Comparison of ENCODE assay signal across 9 mouse cellular contexts in the genomic region with DNA sequence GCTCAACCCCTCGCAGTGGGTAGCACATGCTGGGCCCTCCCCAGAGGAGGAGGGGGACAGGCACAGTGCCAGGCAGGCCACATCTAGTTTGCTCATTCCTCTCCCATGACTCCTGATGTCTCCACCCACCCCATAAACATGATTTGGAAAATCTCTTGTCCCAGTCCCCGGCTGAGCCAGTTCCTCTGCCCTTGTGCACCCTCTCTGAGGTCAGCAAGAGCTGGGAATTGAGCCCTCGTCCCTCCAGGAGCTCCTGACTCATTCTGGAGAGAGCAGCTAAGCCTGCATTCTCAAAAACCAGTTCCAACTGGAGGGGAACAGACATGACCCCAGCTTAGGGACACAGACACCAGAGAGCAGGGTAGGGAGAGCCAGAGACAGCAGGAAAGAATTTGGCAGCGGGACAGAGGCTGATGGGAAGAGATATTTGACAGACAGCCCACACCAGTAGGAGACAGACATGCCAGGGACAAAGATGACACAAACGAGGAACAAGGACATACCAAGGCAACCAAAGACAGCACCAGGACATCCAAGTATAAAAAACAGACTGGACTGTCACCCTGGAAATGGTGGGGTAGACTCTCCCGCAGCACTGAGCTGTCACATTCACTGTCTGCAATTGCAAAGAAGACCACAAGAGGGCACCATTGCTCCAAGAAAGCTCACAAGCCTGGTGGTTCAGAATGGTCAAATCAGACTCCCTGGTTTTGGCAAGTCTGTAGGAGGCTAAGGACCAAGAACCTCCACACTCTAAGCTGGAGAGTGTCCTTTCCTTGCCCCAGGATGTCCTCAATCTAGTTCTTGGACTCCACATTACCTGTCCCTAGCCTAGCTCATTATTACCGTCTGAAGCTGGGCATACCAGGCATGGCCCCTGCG. TPM values are rescaled to one million over a fixed set of nuclear protein-coding genes. Genes with fewer than 3 reads are reported as not detected.
DNase-seq lines count a peak whose midpoint lies in the region; ATAC-seq and TF ChIP-seq lines count a peak whose summit lies in the region.
"Had no signal": no experiment of that assay in that cellular context is flagged by ENCODE, and none has a peak within 500 bp of the region (broad histone marks: within the 10 kb centered on the region; RNA-seq: fewer than 3 reads in every experiment).

No protein-coding gene starts in this region.

- no peak overlapping the region for H3K27ac ChIP-seq in bone marrow macrophage, adult 2 months (ENCODE audit: insufficient read depth, low read depth, low read length)
- peak overlapping the region; percentile 74 for H3K27ac ChIP-seq in embryonic fibroblast, embryonic 13.5 days (ENCODE audit: insufficient read depth, low read length)
- H3K27ac ChIP-seq in heart, embryonic 14.5 days (replicated peaks in 1 of 2; ENCODE audit: control insufficient read depth in 1 of 2, insufficient read depth in 1 of 2, low read depth in 2 of 2, low read length in 2 of 2), result no peak overlapping the region
- 0 out of 2 replicates have a peak overlapping the region, but pooled peaks have one; percentile 4 for H3K27ac ChIP-seq in kidney, postnatal 0 days
- H3K27ac ChIP-seq in liver, embryonic 14.5 days, result no peak overlapping the region
- H3K27ac ChIP-seq: limb, embryonic 15.5 days had no signal

- no peaks in the 10 kb centered on the region for H3K4me1 ChIP-seq in bone marrow macrophage, adult 2 months (ENCODE audit: control insufficient read depth, insufficient read depth, low read length)
- peaks cover 21% of the 10 kb centered on the region for H3K4me1 ChIP-seq in embryonic fibroblast, embryonic 13.5 days (ENCODE audit: control insufficient read depth, insufficient read depth, low read length)
- peaks cover 2 to 3% of the 10 kb centered on the region in 2 experiments; a peak in 3 of 4 replicates for H3K4me1 ChIP-seq in heart, embryonic 14.5 days (ENCODE audit: control insufficient read depth in 2 of 2, insufficient read depth in 2 of 2, low read length in 2 of 2)
- H3K4me1 ChIP-seq in kidney, postnatal 0 days (replicated peaks; ENCODE audit: insufficient read depth, low read length), result peaks cover 5% of the 10 kb centered on the region; the same call in 1 of the 2 replicates
- H3K4me1 ChIP-seq in liver, embryonic 14.5 days (replicated peaks; ENCODE audit: control insufficient read depth in 2 of 2, insufficient read depth in 2 of 2, low read length in 1 of 2), result 0 out of 4 replicates have a peak, but pooled peaks cover 0 to 3% of the 10 kb centered on the region in 2 experiments

- TF ChIP-seq CTCF in bone marrow macrophage, adult 2 months (IDR thresholded peaks at IDR 0.05; ENCODE audit: low read depth, low read length), result peak; percentile 81
- peak; percentile 44; the same call in 1 of the 2 replicates for TF ChIP-seq CTCF in embryonic fibroblast, embryonic 13.5 days (IDR thresholded peaks at IDR 0.05; ENCODE audit: borderline replicate concordance, insufficient read depth, low read length)
- TF ChIP-seq CTCF in kidney, postnatal 0 days (IDR thresholded peaks at IDR 0.05; ENCODE audit: low read depth), result peak; percentile 99
- TF ChIP-seq CTCF in liver, embryonic 14.5 days (IDR thresholded peaks at IDR 0.05; ENCODE audit: low read depth), result peak; percentile 88

- no peak for TF ChIP-seq POLR2A in bone marrow macrophage, adult 2 months (IDR thresholded peaks at IDR 0.05; ENCODE audit: borderline replicate concordance, low read depth, low read length)
- TF ChIP-seq POLR2A in embryonic fibroblast, embryonic 13.5 days (IDR thresholded peaks at IDR 0.05; ENCODE audit: low read depth, low read length), result no peak

- no peak overlapping the region for H3K4me3 ChIP-seq in bone marrow macrophage, adult 2 months (ENCODE audit: insufficient read depth, low read length)
- H3K4me3 ChIP-seq in embryonic fibroblast, embryonic 13.5 days (ENCODE audit: insufficient read depth, low read length), result no peak overlapping the region
- H3K4me3 ChIP-seq in heart, embryonic 14.5 days (ENCODE audit: control insufficient read depth in 1 of 2, insufficient read depth in 1 of 2, low read depth in 1 of 2, low read length in 2 of 2), result no peak overlapping the region
- H3K4me3 ChIP-seq in kidney, postnatal 0 days (replicated peaks; ENCODE audit: low read depth, low read length), result no peak overlapping the region
- H3K4me3 ChIP-seq in liver, embryonic 14.5 days (ENCODE audit: insufficient read depth in 1 of 2, low read depth in 2 of 2, low read length in 2 of 2), result no peak overlapping the region
- H3K4me3 ChIP-seq: limb, embryonic 15.5 days had no signal

- no peak overlapping the region for H3K9ac ChIP-seq in heart, embryonic 14.5 days (ENCODE audit: low read length)
- no peak overlapping the region for H3K9ac ChIP-seq in kidney, postnatal 0 days (ENCODE audit: low read depth, low read length)
- H3K9ac ChIP-seq in liver, embryonic 14.5 days (replicated peaks), result no peak overlapping the region
- H3K9ac ChIP-seq: limb, embryonic 15.5 days had no signal

- no peaks in the 10 kb centered on the region for H3K36me3 ChIP-seq in heart, embryonic 14.5 days (ENCODE audit: control insufficient read depth, insufficient read depth, low read length)
- no peaks in the 10 kb centered on the region for H3K36me3 ChIP-seq in kidney, postnatal 0 days (ENCODE audit: insufficient read depth, low read length)
- H3K36me3 ChIP-seq in liver, embryonic 14.5 days (replicated peaks; ENCODE audit: control insufficient read depth, insufficient read depth, low read depth), result no peaks in the 10 kb centered on the region
- H3K36me3 ChIP-seq: limb, embryonic 15.5 days had no signal

- 33% methylated on average over 8 of the region's 8 CpGs for whole genome bisulfite sequencing in heart, embryonic 14.5 days
- 37% methylated on average over 8 of the region's 8 CpGs for WGBS in kidney, postnatal 0 days
- 37% methylated on average over 8 of the region's 8 CpGs for WGBS in liver, embryonic 14.5 days (ENCODE audit: insufficient replicate concordance)

- H3K27me3 ChIP-seq in heart, embryonic 14.5 days (ENCODE audit: control insufficient read depth, insufficient read depth, low read length), result no peaks in the 10 kb centered on the region
- no peaks in the 10 kb centered on the region for H3K27me3 ChIP-seq in kidney, postnatal 0 days (ENCODE audit: insufficient read depth, low read length)
- H3K27me3 ChIP-seq in liver, embryonic 14.5 days (ENCODE audit: control insufficient read depth, insufficient read depth, low read length), result no peaks in the 10 kb centered on the region
- H3K27me3 ChIP-seq: limb, embryonic 15.5 days had no signal

- ATAC-seq in heart, embryonic 14.5 days (ENCODE audit: insufficient number of reproducible peaks, insufficient read depth, low FRiP score, low read depth), result 0 out of 2 replicates have a peak, but pooled peaks have one; percentile 9
- peak; percentile 48 for ATAC-seq in kidney, postnatal 0 days (replicated peaks; ENCODE audit: low FRiP score, low read depth)
- ATAC-seq in liver, embryonic 14.5 days (ENCODE audit: insufficient read depth), result no peak
- peak; percentile 53; the same call in 1 of the 2 replicates for ATAC-seq in neutrophil, adult 5-6 weeks (ENCODE audit: extremely low read depth, insufficient number of reproducible peaks, low FRiP score, poor library complexity, severe bottlenecking)

- no peak for TF ChIP-seq EP300 in liver, embryonic 14.5 days (IDR thresholded peaks at IDR 0.05; ENCODE audit: low read depth)

- no peak overlapping the region for H3K4me2 ChIP-seq in heart, embryonic 14.5 days (ENCODE audit: low read length)
- no peak overlapping the region for H3K4me2 ChIP-seq in kidney, postnatal 0 days (ENCODE audit: low read length)
- H3K4me2 ChIP-seq in liver, embryonic 14.5 days (ENCODE audit: low read depth), result no peak overlapping the region
- H3K4me2 ChIP-seq: limb, embryonic 15.5 days had no signal

- DNase-seq in CD8-positive naive resting alpha-beta T cell, adult 2 months (ENCODE audit: low read depth in 2 of 2, low spot score in 2 of 2), result peak; percentile 81 to 85
- DNase-seq in kidney, postnatal 0 days (ENCODE audit: low spot score), result peak; percentile 93
- peak; percentile 28 to 36 (median 33) for DNase-seq in liver, embryonic 14.5 days (ENCODE audit: low read depth in 3 of 3, low spot score in 3 of 3)
- peak; percentile 87 for DNase-seq in thymus, postnatal 0 days (ENCODE audit: low spot score)

- no peaks in the 10 kb centered on the region for H3K9me3 ChIP-seq in heart, embryonic 14.5 days (ENCODE audit: control insufficient read depth, low read length)
- H3K9me3 ChIP-seq in kidney, postnatal 0 days (replicated peaks; ENCODE audit: low read length), result no peaks in the 10 kb centered on the region
- H3K9me3 ChIP-seq in liver, embryonic 14.5 days (ENCODE audit: control insufficient read depth, low read length), result no peaks in the 10 kb centered on the region
- H3K9me3 ChIP-seq: limb, embryonic 15.5 days had no signal

RNA-seq across cellular contexts. Expression of a gene that starts 58.8 kb away (rescaled TPM):
- 0.58 TPM in 1 of 2 replicates, not detected in the other for polyA plus RNA-seq in bone marrow macrophage, adult 2 months (2012; ENCODE audit: insufficient read depth, insufficient read length, missing spikeins)
- 930 and 1,281 TPM in 2 replicates for polyA plus RNA-seq in embryonic fibroblast, embryonic 13.5 days (2011; ENCODE audit: insufficient read length, low read depth, missing spikeins)
- polyA plus RNA-seq in heart, embryonic 14.5 days (2014; fragmentation: Nextera tagmentation; extraction: Ambion mirVana), result 2.5 and 2.7 TPM in 2 replicates
- polyA plus RNA-seq in kidney, postnatal 0 days (2015; fragmentation: Nextera tagmentation; extraction: Ambion mirVana), result 9.9 and 13.6 TPM in 2 replicates
- polyA plus RNA-seq in liver, embryonic 14.5 days (2012; rRNA removed), result 0.64 and 0.90 TPM in 2 replicates
- polyA plus RNA-seq in liver, embryonic 14.5 days (2014; fragmentation: Nextera tagmentation; extraction: Ambion mirVana), result 0.14 and 0.33 TPM in 2 replicates
- 47.0 and 50.7 TPM in 2 replicates for total RNA-seq in neutrophil, adult 5-6 weeks (2017)
- polyA plus RNA-seq in thymus, postnatal 0 days (2015; fragmentation: Nextera tagmentation; extraction: Ambion mirVana), result 415 and 436 TPM in 2 replicates

Comparison
In these comparisons a context has a peak if more than half of its experiments do, and no peak if none do; other contexts are left out.
1. DNase-seq: peak in every context shown above with its lines; median percentile 93 in kidney, postnatal 0 days; 87 in thymus, postnatal 0 days; 83 in CD8-positive naive resting alpha-beta T cell, adult 2 months; 33 in liver, embryonic 14.5 days.
2. H3K27ac ChIP-seq: peak in embryonic fibroblast, embryonic 13.5 days (single experiment) and kidney, postnatal 0 days (single experiment); none in bone marrow macrophage, adult 2 months (single experiment), heart, embryonic 14.5 days (0 of 2) and liver, embryonic 14.5 days (single experiment).
3. CTCF ChIP-seq: peak in every context shown above with its lines; median percentile 99 in kidney, postnatal 0 days; 88 in liver, embryonic 14.5 days; 81 in bone marrow macrophage, adult 2 months; 44 in embryonic fibroblast, embryonic 13.5 days.
4. RNA of a gene that starts 58.8 kb away (polyA plus RNA-seq): 930 to 1,281 TPM in embryonic fibroblast, embryonic 13.5 days and 415 to 436 TPM in thymus, postnatal 0 days; 9.9 to 13.6 TPM in kidney, postnatal 0 days, 2.5 to 2.7 TPM in heart, embryonic 14.5 days, 0.14 to 0.90 TPM in liver, embryonic 14.5 days and 0.58 TPM in bone marrow macrophage, adult 2 months; every median in the first group is over 10 times any median in the second.